Mouse (Mus musculus) adrenal gland, adult 2 months (tissue): ENCODE data around the gene Fopnl. TPM values are rescaled to one million over a fixed set of nuclear protein-coding genes. Genes with fewer than 3 reads are reported as not detected.

Source experiments
- DNase-seq: peaks from one replicate; pipeline ENCODE4 v3.0.0; 2021
- long read RNA-seq: library from polyadenylated mRNA; stranded (forward); transcript quantifications from one replicate; pipeline ENCODE4 v2.0.0, GENCODE M21; 2021
- polyA plus RNA-seq: library from polyadenylated mRNA; depleted of rRNA; stranded (reverse); fragments of >200 nt; gene quantifications from 2 replicates; pipeline ENCODE4 v1.2.3, GENCODE M21; 2012; rRNA removed
- total RNA-seq, 2 experiments: library from RNA; stranded (reverse); gene quantifications; 2 replicates each; pipeline ENCODE4 v1.2.3; 2021

The Fopnl gene
- 10 to 100 TPM; 44.9 to 65.4 TPM for total RNA-seq
- 23.8 and 26.7 TPM in 2 replicates for polyA plus RNA-seq
- long read RNA-seq, transcript Fopnl-201 (5 exons, 1,465 nt): major isoform, 37 of 104 reads
- long read RNA-seq, transcript Fopnl-205 (3 exons, 1,147 nt): minor isoform, 12 of 104 reads
- long read RNA-seq, partial matches to known transcripts: 1 of 104 reads
- long read RNA-seq, other reads (novel, unspliced or antisense): 54 of 104 reads

GRCm38 (mm10) chr16:14316884-14317876 lies at the start of gene Fopnl:
Gene Fopnl (minus strand): TSS chr16:14317405.
- DNase-seq: peak; percentile 97

GRCm38 (mm10) chr16:14366017-14366416 lies 48.8 kb upstream of the Fopnl start:
- DNase-seq: no peak

- DNase-seq: no peak
These were observed 48.3 kb upstream of the Fopnl start for GRCm38 (mm10) chr16:14365457-14365856.

- no peak for DNase-seq
These were observed 46.9 kb upstream of the Fopnl start for GRCm38 (mm10) chr16:14364066-14364465.

- no peak for DNase-seq
These were observed 46.3 kb upstream of the Fopnl start for GRCm38 (mm10) chr16:14363496-14363895.

- DNase-seq: peak; percentile 24
These were observed 45.1 kb upstream of the Fopnl start for GRCm38 (mm10) chr16:14362099-14362820.

GRCm38 (mm10) chr16:14361362-14362098 lies 44.3 kb upstream of the Fopnl start, which contains the start of gene Abcc1:
Gene Abcc1 (plus strand): TSS chr16:14361558.
- DNase-seq: peak; percentile 89

- no peak for DNase-seq
These were observed 43.7 kb upstream of the Fopnl start for GRCm38 (mm10) chr16:14360931-14361330.

GRCm38 (mm10) chr16:14358531-14358930 lies 41.3 kb upstream of the Fopnl start:
- DNase-seq: no peak

GRCm38 (mm10) chr16:14357859-14358258 lies 40.7 kb upstream of the Fopnl start:
- DNase-seq: no peak

- no peak for DNase-seq
These were observed 35.5 kb upstream of the Fopnl start for GRCm38 (mm10) chr16:14352663-14353062.

- no peak for DNase-seq
These were observed 35.0 kb upstream of the Fopnl start for GRCm38 (mm10) chr16:14352234-14352633.

GRCm38 (mm10) chr16:14351571-14351970 lies 34.4 kb upstream of the Fopnl start:
- no peak for DNase-seq

GRCm38 (mm10) chr16:14344967-14345366 lies 27.8 kb upstream of the Fopnl start:
- DNase-seq: no peak

GRCm38 (mm10) chr16:14328156-14328555 lies 11.0 kb upstream of the Fopnl start:
- peak; percentile 36 for DNase-seq

GRCm38 (mm10) chr16:14320494-14320893 lies 3.3 kb upstream of the Fopnl start:
- DNase-seq: no peak

GRCm38 (mm10) chr16:14319681-14320080 lies 2.5 kb upstream of the Fopnl start:
- DNase-seq: no peak

- DNase-seq: no peak
These were observed 4.3 kb downstream of the Fopnl start for GRCm38 (mm10) chr16:14312914-14313313.

GRCm38 (mm10) chr16:14311371-14311770 lies 5.8 kb downstream of the Fopnl start:
- no peak for DNase-seq

- DNase-seq: no peak
These were observed 7.4 kb downstream of the Fopnl start for GRCm38 (mm10) chr16:14309833-14310232.

GRCm38 (mm10) chr16:14308245-14309073 lies 8.7 kb downstream of the Fopnl start:
- no peak for DNase-seq
